22 mouse cellular contexts compared by ENCODE assay signal in genomic region chr4:29083545-29084290, GRCm38 (mm10).
DNase-seq lines count a peak whose midpoint lies in the region; ATAC-seq and TF ChIP-seq lines count a peak whose summit lies in the region.
"Had no signal": no experiment of that assay in that cellular context is flagged by ENCODE, and none has a peak within 500 bp of the region (broad histone marks: within the 10 kb centered on the region; RNA-seq: fewer than 3 reads in every experiment).

No protein-coding gene starts in this region.

- H3K9me3 ChIP-seq in forebrain, embryonic 13.5 days (replicated peaks) = no peaks in the 10 kb centered on the region
- no peaks in the 10 kb centered on the region for H3K9me3 ChIP-seq in forebrain, embryonic 11.5 days (ENCODE audit: control insufficient read depth, low read length)
- H3K9me3 ChIP-seq in forebrain, postnatal 0 days (ENCODE audit: low read length) = no peaks in the 10 kb centered on the region
- no peaks in the 10 kb centered on the region for H3K9me3 ChIP-seq in midbrain, embryonic 16.5 days (replicated peaks; ENCODE audit: control insufficient read depth, low read length, poor library complexity, severe bottlenecking)
- H3K9me3 ChIP-seq: heart, embryonic 13.5 days; hindbrain, embryonic 12.5 days had no signal

- no peak overlapping the region for H3K9ac ChIP-seq in forebrain, embryonic 13.5 days
- no peak overlapping the region for H3K9ac ChIP-seq in forebrain, embryonic 11.5 days (ENCODE audit: low read length)
- no peak overlapping the region for H3K9ac ChIP-seq in forebrain, postnatal 0 days
- no peak overlapping the region for H3K9ac ChIP-seq in midbrain, embryonic 16.5 days (ENCODE audit: low read depth, low read length)
- H3K9ac ChIP-seq: heart, embryonic 13.5 days; hindbrain, embryonic 12.5 days had no signal

- no peak for TF ChIP-seq CTCF in embryonic fibroblast, embryonic 13.5 days (IDR thresholded peaks at IDR 0.05; ENCODE audit: borderline replicate concordance, insufficient read depth, low read length)
- TF ChIP-seq CTCF in forebrain, postnatal 0 days (IDR thresholded peaks at IDR 0.05; ENCODE audit: low read depth) = no peak

- no peaks in the 10 kb centered on the region for H3K27me3 ChIP-seq in forebrain, embryonic 13.5 days
- no peaks in the 10 kb centered on the region for H3K27me3 ChIP-seq in forebrain, embryonic 11.5 days (ENCODE audit: control insufficient read depth, insufficient read depth, low read length)
- H3K27me3 ChIP-seq in forebrain, postnatal 0 days (ENCODE audit: insufficient read depth, low read length) = no peaks in the 10 kb centered on the region
- H3K27me3 ChIP-seq in midbrain, embryonic 16.5 days (ENCODE audit: control insufficient read depth, insufficient read depth, low read depth, low read length) = no peaks in the 10 kb centered on the region
- H3K27me3 ChIP-seq: heart, embryonic 13.5 days; hindbrain, embryonic 12.5 days had no signal

- TF ChIP-seq POLR2A in embryonic fibroblast, embryonic 13.5 days (IDR thresholded peaks at IDR 0.05; ENCODE audit: low read depth, low read length) = no peak

- no peak overlapping the region for H3K27ac ChIP-seq in forebrain, embryonic 13.5 days
- no peak overlapping the region for H3K27ac ChIP-seq in forebrain, embryonic 11.5 days (ENCODE audit: low read depth, low read length)
- peak overlapping the region; percentile 78; the same call in 1 of the 2 replicates for H3K27ac ChIP-seq in embryonic fibroblast, embryonic 13.5 days (ENCODE audit: insufficient read depth, low read length)
- no peak overlapping the region for H3K27ac ChIP-seq in forebrain, postnatal 0 days (ENCODE audit: low read depth, low read length)
- no peak overlapping the region for H3K27ac ChIP-seq in midbrain, embryonic 16.5 days (ENCODE audit: low read length)
- H3K27ac ChIP-seq: gastrocnemius, adult 2 months; heart, embryonic 13.5 days; hindbrain, embryonic 12.5 days had no signal

- H3K36me3 ChIP-seq in forebrain, embryonic 13.5 days (ENCODE audit: poor library complexity, severe bottlenecking) = no peaks in the 10 kb centered on the region
- no peaks in the 10 kb centered on the region for H3K36me3 ChIP-seq in forebrain, embryonic 11.5 days (ENCODE audit: control insufficient read depth, insufficient read depth, low read length)
- no peaks in the 10 kb centered on the region for H3K36me3 ChIP-seq in forebrain, postnatal 0 days (ENCODE audit: insufficient read depth)
- H3K36me3 ChIP-seq in midbrain, embryonic 16.5 days (ENCODE audit: control insufficient read depth, insufficient read depth, low read length) = no peaks in the 10 kb centered on the region
- H3K36me3 ChIP-seq: heart, embryonic 13.5 days; hindbrain, embryonic 12.5 days had no signal

- 62% methylated on average over 5 of the region's 5 CpGs for WGBS in forebrain, embryonic 13.5 days
- WGBS in forebrain, embryonic 11.5 days = 75% methylated on average over 5 of the region's 5 CpGs
- 53% methylated on average over 5 of the region's 5 CpGs for WGBS in forebrain, postnatal 0 days
- 70% methylated on average over 5 of the region's 5 CpGs for WGBS in midbrain, embryonic 16.5 days

- no peak overlapping the region for H3K4me2 ChIP-seq in forebrain, embryonic 13.5 days
- H3K4me2 ChIP-seq in forebrain, embryonic 11.5 days (ENCODE audit: low read depth, low read length, severe bottlenecking) = no peak overlapping the region
- H3K4me2 ChIP-seq in forebrain, postnatal 0 days (ENCODE audit: low read depth) = no peak overlapping the region
- H3K4me2 ChIP-seq in midbrain, embryonic 16.5 days (ENCODE audit: low read length) = no peak overlapping the region
- H3K4me2 ChIP-seq: heart, embryonic 13.5 days; hindbrain, embryonic 12.5 days had no signal

- DNase-seq in forebrain, embryonic 11.5 days (ENCODE audit: low spot score) = no peak
- DNase-seq in forebrain, postnatal 0 days = no peak
- DNase-seq in adipocyte (ENCODE audit: low spot score) = no peak
- DNase-seq: adrenal gland, adult 8-10 months; cerebellum, adult 11-12 months; cerebellum, adult 9-10 months; cerebellum, postnatal 25 days; gastrocnemius, adult 2 months; gastrocnemius, postnatal 25 days; heart, adult 11 months; heart, postnatal 36 days had no signal

- H3K4me1 ChIP-seq in forebrain, embryonic 13.5 days = no peaks in the 10 kb centered on the region
- H3K4me1 ChIP-seq in forebrain, embryonic 11.5 days (replicated peaks; ENCODE audit: control insufficient read depth, insufficient read depth, low read length) = no peaks in the 10 kb centered on the region
- peaks cover 2% of the 10 kb centered on the region; the same call in 1 of the 2 replicates for H3K4me1 ChIP-seq in embryonic fibroblast, embryonic 13.5 days (ENCODE audit: control insufficient read depth, insufficient read depth, low read length)
- no peaks in the 10 kb centered on the region for H3K4me1 ChIP-seq in forebrain, postnatal 0 days (ENCODE audit: insufficient read depth)
- H3K4me1 ChIP-seq in midbrain, embryonic 16.5 days (ENCODE audit: control insufficient read depth, insufficient read depth, low read length) = no peaks in the 10 kb centered on the region
- H3K4me1 ChIP-seq: heart, embryonic 13.5 days; hindbrain, embryonic 12.5 days had no signal

- peak; percentile 70; the same call in 1 of the 2 replicates for ATAC-seq in forebrain, embryonic 13.5 days
- no peak for ATAC-seq in forebrain, embryonic 11.5 days (replicated peaks; ENCODE audit: low FRiP score)
- ATAC-seq in forebrain, postnatal 0 days = peak; percentile 56
- ATAC-seq in megakaryocyte-erythroid progenitor cell, adult 5-6 weeks (replicated peaks; ENCODE audit: low FRiP score, low TSS enrichment, poor library complexity, severe bottlenecking) = 0 out of 2 replicates have a peak, but pooled peaks have one; percentile 22
- ATAC-seq in midbrain, embryonic 16.5 days = no peak
- ATAC-seq in monocyte, adult 5-6 weeks (replicated peaks; ENCODE audit: insufficient number of reproducible peaks, low FRiP score, low TSS enrichment, poor library complexity, severe bottlenecking) = no peak
- ATAC-seq: hindbrain, embryonic 16.5 days; inflammation-experienced regulatory T-cells, adult 6 months; intestine, postnatal 0 days had no signal

- H3K4me3 ChIP-seq in forebrain, embryonic 13.5 days = no peak overlapping the region
- no peak overlapping the region for H3K4me3 ChIP-seq in forebrain, embryonic 11.5 days (ENCODE audit: low read depth, low read length)
- H3K4me3 ChIP-seq in embryonic fibroblast, embryonic 13.5 days (ENCODE audit: insufficient read depth, low read length) = no peak overlapping the region
- H3K4me3 ChIP-seq in forebrain, postnatal 0 days (ENCODE audit: low read depth, low read length) = no peak overlapping the region
- no peak overlapping the region for H3K4me3 ChIP-seq in midbrain, embryonic 16.5 days (ENCODE audit: low read depth, low read length)
- H3K4me3 ChIP-seq: erythroblast, embryonic 14.5 days; gastrocnemius, adult 2 months; heart, embryonic 13.5 days; hindbrain, embryonic 12.5 days had no signal

Comparison
In these comparisons a context has a peak if more than half of its experiments do, and no peak if none do; other contexts are left out.
1. ATAC-seq: peak in forebrain, embryonic 13.5 days (single experiment), forebrain, postnatal 0 days (single experiment) and megakaryocyte-erythroid progenitor cell, adult 5-6 weeks (single experiment); none in forebrain, embryonic 11.5 days (single experiment), midbrain, embryonic 16.5 days (single experiment) and monocyte, adult 5-6 weeks (single experiment).